Mouse (Mus musculus): ENCODE results near the gene Ggt6. TPM values are rescaled to one million over a fixed set of nuclear protein-coding genes. Genes with fewer than 3 reads are reported as not detected.
"Not testable (repeated sequence)": the region's sequence is repeated elsewhere in the genome, so short reads cannot be mapped to it uniquely, and the experiment has no call there.

The Ggt6 gene
- total RNA-seq, 2 experiments from 2014 or later: 0.18 to 0.38 TPM

DNA sequence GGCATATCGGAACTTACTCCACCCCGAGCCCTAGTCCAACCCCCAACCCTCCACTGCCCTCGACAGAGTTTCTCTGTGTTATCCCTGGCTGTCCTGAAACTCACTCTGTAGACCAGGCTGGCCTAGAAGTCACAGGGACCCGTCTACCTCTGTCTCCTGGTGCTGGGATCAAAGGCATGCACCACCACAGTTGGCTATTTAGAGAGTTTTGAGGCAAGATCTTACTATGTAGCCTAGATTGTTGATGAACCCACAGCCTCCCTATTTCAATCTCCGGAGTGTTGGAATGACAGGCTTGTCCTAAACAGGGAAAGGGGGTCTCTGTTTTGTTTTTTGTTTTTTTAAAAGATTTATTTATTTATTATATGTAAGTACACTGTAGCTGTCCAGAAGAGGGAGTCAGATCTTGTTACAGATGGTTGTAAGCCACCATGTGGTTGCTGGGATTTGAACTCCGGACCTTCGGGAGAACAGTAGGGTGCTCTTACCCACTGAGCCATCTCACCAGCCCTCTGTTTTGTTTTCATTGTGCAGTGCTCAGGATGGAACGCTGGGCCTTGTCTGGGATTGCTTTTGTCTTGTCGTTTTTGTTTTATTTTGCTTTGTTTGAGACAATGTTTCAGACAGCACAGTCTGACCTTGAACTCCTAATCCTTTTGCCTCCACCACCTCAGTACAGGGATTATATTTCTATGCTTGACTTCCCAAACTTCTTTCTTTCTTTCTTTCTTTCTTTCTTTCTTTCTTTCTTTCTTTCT lies 4.8 kb upstream of the Ggt6 start:
- intact Hi-C loops (cut with DNase I; ENCODE audit: low total_unique reads): loop anchor here (5.0 kb wide), 1 partner anchor 203 kb away; no protein-coding TSS in a partner anchor
- DNase-seq: not testable (repeated sequence)

DNA sequence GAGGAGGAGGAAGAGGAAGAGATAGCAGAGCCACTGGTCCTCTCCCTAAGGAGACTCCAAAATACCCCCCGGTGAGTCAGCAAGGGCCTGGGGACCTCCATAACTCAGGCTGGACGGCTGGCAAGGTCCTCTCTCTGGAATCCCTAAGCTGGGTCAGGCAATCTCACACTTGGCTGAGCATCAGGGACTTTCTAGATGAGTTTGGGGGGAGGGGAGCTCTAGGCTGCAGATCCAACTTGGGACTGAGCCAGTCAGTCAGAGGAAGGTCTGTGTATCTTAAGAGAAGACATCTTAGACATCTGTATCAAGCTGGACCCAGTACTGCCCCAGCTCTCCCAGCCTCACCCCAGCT lies 344 bp downstream of the Ggt6 start:
- intact Hi-C loops (cut with DNase I; ENCODE audit: low total_unique reads): loop anchor here (5.0 kb wide), 1 partner anchor 127 kb away; no protein-coding TSS in a partner anchor
- no peak for DNase-seq

- intact Hi-C loops (cut with DNase I; ENCODE audit: low total_unique reads): loop anchor here (5.0 kb wide), 1 partner anchor 126 kb away; no protein-coding TSS in a partner anchor
- DNase-seq: peak; percentile 64
Observed at GRCm38 (mm10) chr11:72436271-72436670, 945 bp downstream of the Ggt6 start.

DNA sequence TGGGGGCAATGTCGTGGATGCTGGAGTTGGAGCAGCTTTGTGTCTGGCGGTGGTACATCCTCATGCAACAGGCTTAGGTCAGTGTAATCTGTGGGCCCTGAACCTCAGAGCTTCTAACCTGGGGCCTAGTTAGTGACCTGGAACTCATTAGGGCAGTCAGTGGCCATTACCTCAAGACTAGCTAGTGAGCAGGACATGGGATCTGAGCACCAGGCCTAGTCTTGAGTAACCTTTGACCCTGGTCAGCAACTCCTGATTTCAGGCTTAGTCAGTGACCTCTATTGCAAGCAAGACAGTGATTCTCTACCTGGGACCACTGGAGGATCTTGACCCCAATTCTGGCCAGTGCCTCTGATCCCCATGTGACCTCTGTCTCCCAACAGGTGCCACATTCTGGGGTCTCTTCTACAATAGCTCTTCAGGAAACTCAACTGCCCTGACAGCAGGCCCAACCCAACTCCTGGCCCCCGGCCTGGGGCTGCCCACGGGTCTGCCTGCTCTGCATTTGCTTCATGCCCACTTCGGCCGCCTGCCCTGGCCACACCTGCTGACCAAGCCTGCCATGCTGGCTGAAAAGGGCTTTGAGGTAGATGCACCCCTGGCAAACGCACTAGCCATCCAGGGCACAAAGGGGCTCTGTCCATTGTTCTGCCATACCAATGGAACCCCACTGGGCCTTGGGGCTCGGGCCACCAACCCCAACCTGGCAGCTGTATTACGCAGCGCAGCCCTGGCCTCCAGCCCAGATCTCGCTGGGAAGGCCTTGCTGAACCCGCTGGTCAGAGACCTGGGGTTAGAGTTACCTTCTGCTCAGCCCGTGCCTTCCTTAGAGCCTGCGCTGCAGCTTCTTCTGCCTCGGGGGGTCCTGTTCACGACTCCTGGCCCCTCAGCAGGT lies 1.7 kb downstream of the Ggt6 start:
- intact Hi-C loops (cut with DNase I; ENCODE audit: low total_unique reads): loop anchor here (5.0 kb wide), 1 partner anchor 125 kb away; no protein-coding TSS in a partner anchor
- no peak for DNase-seq

GRCm38 (mm10) chr11:72438411-72438810 lies 3.1 kb downstream of the Ggt6 start:
- intact Hi-C loops (cut with DNase I; ENCODE audit: low total_unique reads): loop anchor here (5.0 kb wide), 1 partner anchor 124 kb away; no protein-coding TSS in a partner anchor
- DNase-seq: no peak

DNA sequence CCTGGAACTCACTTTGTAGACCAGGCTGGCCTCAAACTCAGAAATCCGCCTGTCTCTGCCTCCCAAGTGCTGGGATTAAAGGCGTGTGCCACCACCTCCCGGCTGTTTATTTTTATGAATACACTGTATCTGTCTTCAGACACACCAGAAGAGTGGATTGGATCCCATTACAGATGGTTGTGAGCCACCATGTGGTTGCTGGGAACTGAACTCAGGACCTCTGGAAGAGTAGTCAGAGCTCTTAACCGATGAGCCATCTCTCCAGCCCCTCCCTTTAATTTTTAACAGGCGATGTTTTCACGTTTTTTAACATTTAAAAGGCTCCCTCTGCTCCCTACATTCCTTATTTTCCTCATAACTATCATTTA lies 5.3 kb downstream of the Ggt6 start:
- DNase-seq; intact Hi-C loops (cut with DNase I; ENCODE audit: low total_unique reads): not testable (repeated sequence)

GRCm38 (mm10) chr11:72440965-72441664 lies 5.8 kb downstream of the Ggt6 start, which contains the start of gene Mybbp1a:
Mybbp1a (plus strand) TSS chr11:72441355.
- peak; percentile 99 for DNase-seq
- intact Hi-C loops (cut with DNase I; ENCODE audit: low total_unique reads): no loop called here

- intact Hi-C loops (cut with DNase I; ENCODE audit: low total_unique reads): no loop called here
- DNase-seq: no peak
Observed at GRCm38 (mm10) chr11:72446311-72447105, 11.2 kb downstream of the Ggt6 start.

DNA sequence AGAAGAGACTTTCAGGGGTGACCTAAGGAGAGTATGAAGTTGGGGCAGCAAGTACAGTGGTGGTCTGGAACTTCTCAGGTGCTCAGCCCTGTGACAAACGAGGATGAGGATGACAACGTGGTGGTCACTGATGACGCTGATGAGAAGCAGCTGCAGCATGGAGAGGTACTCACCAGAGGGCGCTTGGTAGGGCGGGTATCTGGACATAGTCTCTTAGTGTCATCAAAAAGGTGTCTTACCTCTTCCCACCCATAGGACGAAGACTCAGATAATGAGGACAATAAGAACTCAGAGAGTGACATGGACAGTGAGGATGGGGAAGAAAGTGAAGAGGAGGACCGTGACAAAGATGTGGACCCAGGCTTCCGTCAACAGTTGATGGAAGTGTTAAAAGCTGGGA lies 12.1 kb downstream of the Ggt6 start:
- DNase-seq: no peak
- intact Hi-C loops (cut with DNase I; ENCODE audit: low total_unique reads): no loop called here

GRCm38 (mm10) chr11:72452140-72452665 lies 16.9 kb downstream of the Ggt6 start:
- intact Hi-C loops (cut with DNase I; ENCODE audit: low total_unique reads): loop anchor here (5.0 kb wide), 2 partner anchors 35 to 110 kb away; partner anchors contain the start of gene Spns2
- DNase-seq: no peak

DNA sequence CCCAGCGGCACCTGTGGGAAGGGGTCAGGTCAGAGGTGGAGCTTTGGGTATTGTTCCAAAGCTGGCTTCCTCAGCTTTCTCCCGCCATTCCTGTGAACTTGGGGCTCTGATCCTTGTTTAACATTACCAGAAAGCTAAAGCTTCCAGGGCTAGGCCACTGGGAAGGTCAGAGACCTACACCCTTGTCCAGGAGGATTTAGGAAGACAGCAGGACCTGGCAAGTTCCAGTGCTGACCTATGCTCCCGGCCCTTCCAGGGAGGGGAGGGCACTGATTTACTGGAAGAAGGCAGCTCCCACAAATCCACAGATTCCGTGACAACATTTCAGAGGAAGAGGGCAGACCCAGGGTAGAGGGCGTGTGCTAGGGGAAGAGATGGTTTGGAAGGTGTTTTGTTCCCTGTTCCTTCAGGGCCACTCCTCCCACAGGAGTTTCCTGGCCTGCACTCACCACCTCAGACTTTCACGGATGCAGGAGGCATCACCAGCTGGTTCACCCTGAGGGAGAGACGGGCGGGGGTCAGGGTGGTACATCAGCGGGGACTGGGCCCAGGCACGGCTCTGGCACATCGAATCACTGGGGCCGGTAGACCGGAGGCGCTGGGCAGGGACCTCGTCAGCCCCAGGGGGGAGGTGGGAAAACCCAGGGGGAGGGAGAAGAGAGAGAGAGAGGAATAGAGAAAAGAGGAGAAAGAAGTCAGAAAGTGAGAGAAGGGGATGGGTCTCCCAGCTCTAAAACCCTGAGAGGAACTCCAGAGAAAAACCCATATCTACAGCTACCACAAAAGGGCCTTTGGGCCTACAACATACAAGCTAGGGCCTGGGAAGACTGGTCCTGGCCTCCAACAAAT lies 18.0 kb downstream of the Ggt6 start:
- DNase-seq: no peak
- intact Hi-C loops (cut with DNase I; ENCODE audit: low total_unique reads): loop anchor here (5.0 kb wide), 2 partner anchors 34 to 109 kb away; partner anchors contain the start of gene Spns2

GRCm38 (mm10) chr11:72455694-72456093 lies 20.4 kb downstream of the Ggt6 start:
- intact Hi-C loops (cut with DNase I; ENCODE audit: low total_unique reads): no loop called here
- DNase-seq: peak; percentile 28

GRCm38 (mm10) chr11:72457995-72458496 lies 22.7 kb downstream of the Ggt6 start:
- DNase-seq: peak; percentile 30

GRCm38 (mm10) chr11:72458502-72458901 lies 23.2 kb downstream of the Ggt6 start:
- no peak for DNase-seq
- intact Hi-C loops (cut with DNase I; ENCODE audit: low total_unique reads): no loop called here

More at GRCm38 (mm10) chr11:72457995-72458496, 22.7 kb downstream of the Ggt6 start:
- intact Hi-C loops (cut with DNase I; ENCODE audit: low total_unique reads): no loop called here

- no peak for DNase-seq
- intact Hi-C loops (cut with DNase I; ENCODE audit: low total_unique reads): no loop called here
Observed at GRCm38 (mm10) chr11:72461500-72461981, 26.2 kb downstream of the Ggt6 start.

DNA sequence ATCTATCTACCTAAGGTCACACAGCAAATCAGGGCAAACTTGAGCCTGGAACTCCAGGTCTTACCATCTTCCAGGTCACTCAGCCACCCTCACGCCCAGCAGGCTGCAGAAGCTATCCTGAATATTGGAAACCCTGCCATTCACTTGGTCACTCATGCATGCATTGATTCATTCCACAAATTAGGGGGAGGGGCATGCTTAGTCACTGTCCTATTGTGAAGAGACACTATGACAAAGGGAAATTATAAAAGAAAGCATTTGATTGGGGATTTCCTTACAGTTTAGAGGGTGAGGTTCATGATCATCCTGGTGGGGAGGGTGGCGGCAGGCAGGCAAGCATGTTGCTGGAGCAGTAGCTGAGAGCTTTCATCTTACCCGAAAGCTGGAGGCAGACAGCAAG lies 29.5 kb downstream of the Ggt6 start:
- no peak for DNase-seq
- intact Hi-C loops (cut with DNase I; ENCODE audit: low total_unique reads): no loop called here

- intact Hi-C loops (cut with DNase I; ENCODE audit: low total_unique reads): no loop called here
- no peak for DNase-seq
Observed at GRCm38 (mm10) chr11:72465978-72466693, 30.8 kb downstream of the Ggt6 start.
